ENCODE assay signal across 8 mouse cellular contexts in the genomic region with DNA sequence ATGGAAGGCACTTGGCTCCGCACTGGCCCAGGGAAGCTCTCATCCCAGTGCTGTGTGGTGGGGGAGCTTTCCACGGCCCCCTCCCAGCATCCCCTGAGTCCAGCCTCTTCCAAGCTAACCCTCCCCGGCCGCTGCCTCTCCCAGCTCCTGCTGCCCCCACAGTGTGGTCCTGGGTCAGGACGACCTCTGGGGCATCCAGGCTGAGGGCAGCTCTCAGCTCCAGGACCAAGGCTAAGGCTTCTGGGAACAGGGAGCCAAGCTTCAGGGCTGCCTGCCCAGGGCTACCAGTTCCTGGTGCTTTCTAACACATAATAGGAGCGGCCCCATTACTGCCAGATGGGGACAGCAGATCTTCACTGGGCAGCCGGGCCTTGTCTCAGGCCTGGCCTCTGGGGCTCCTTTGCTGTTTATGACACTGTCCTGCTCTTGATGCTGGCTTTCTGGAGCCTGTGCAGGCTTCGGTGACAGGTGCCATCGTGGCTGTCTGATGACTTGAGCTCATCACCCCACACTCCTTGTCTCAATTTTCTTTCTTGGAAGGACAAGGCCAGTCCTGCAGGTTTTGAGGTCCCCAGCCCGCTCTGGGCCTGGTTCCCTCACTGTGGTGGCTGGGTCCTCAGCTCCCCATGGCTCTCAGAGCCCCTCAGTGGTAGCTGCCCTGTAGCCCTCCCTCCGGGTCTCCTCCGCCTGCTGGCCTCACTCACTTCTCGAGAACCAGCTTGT.
DNase-seq lines count a peak whose midpoint lies in the region; ATAC-seq and TF ChIP-seq lines count a peak whose summit lies in the region.

No protein-coding gene starts in this region.

- no peaks in the 10 kb centered on the region for H3K9me3 ChIP-seq in heart, embryonic 10.5 days
- no peaks in the 10 kb centered on the region for H3K9me3 ChIP-seq in lung, postnatal 0 days (ENCODE audit: low read length)

- no peaks in the 10 kb centered on the region for H3K36me3 ChIP-seq in heart, embryonic 10.5 days
- H3K36me3 ChIP-seq in lung, postnatal 0 days (ENCODE audit: insufficient read depth, low read length), result no peaks in the 10 kb centered on the region

- H3K4me3 ChIP-seq in heart, embryonic 10.5 days, result no peak overlapping the region
- H3K4me3 ChIP-seq in lung, postnatal 0 days (ENCODE audit: low read depth, low read length), result no peak overlapping the region
- H3K4me3 ChIP-seq in brown adipose tissue, adult 24 weeks (ENCODE audit: insufficient read depth, low read depth, low read length), result no peak overlapping the region

- DNase-seq in heart, embryonic 10.5 days (ENCODE audit: low spot score), result no peak
- DNase-seq in heart, postnatal 25 days (ENCODE audit: low spot score), result no peak
- DNase-seq in lung, postnatal 0 days (ENCODE audit: low spot score), result peak; percentile 28
- no peak for DNase-seq in lung, postnatal 25 days (ENCODE audit: low spot score)
- peak; percentile 87 for DNase-seq in skeletal muscle tissue, adult 2 months (ENCODE audit: low read depth, low spot score)
- no peak for DNase-seq in layer of hippocampus, postnatal 14 days (ENCODE audit: low spot score in 2 of 2)
- DNase-seq in right cerebral cortex, adult 18-20 months, result no peak

- TF ChIP-seq CTCF in lung, postnatal 0 days (IDR thresholded peaks at IDR 0.05), result 0 out of 2 replicates have a peak, but pooled peaks have one; percentile 14

- H3K9ac ChIP-seq in lung, postnatal 0 days (replicated peaks; ENCODE audit: low read depth), result no peak overlapping the region

- peak overlapping the region; percentile 67 for H3K27ac ChIP-seq in heart, embryonic 10.5 days
- peak overlapping the region; percentile 29 for H3K27ac ChIP-seq in lung, postnatal 0 days (ENCODE audit: low read length)
- peak overlapping the region; percentile 75 for H3K27ac ChIP-seq in brown adipose tissue, adult 24 weeks (replicated peaks; ENCODE audit: low read depth, low read length)

- ATAC-seq in lung, postnatal 0 days, result no peak

- intact Hi-C loops in heart, postnatal 25 days (cut with DNase I), result loop anchor here (5.0 kb wide), 1 partner anchor 131 kb away; no protein-coding TSS in a partner anchor

- no peaks in the 10 kb centered on the region; the same call in 1 of the 2 replicates for H3K27me3 ChIP-seq in heart, embryonic 10.5 days (ENCODE audit: insufficient read depth, poor library complexity, severe bottlenecking)
- H3K27me3 ChIP-seq in lung, postnatal 0 days (replicated peaks; ENCODE audit: insufficient read depth, low read length), result no peaks in the 10 kb centered on the region

- H3K4me2 ChIP-seq in lung, postnatal 0 days (replicated peaks; ENCODE audit: low read depth, low read length), result no peak overlapping the region

- 68% methylated on average over 13 of the region's 13 CpGs for WGBS in heart, embryonic 10.5 days
- 73% methylated on average over 13 of the region's 13 CpGs for WGBS in lung, postnatal 0 days

- TF ChIP-seq EP300 in lung, postnatal 0 days (IDR thresholded peaks at IDR 0.05), result no peak

- peaks cover 77% of the 10 kb centered on the region for H3K4me1 ChIP-seq in heart, embryonic 10.5 days
- peaks cover 19% of the 10 kb centered on the region; the same call in 1 of the 2 replicates for H3K4me1 ChIP-seq in lung, postnatal 0 days (ENCODE audit: insufficient read depth, low read depth, low read length)
- peaks cover 31% of the 10 kb centered on the region for H3K4me1 ChIP-seq in brown adipose tissue, adult 24 weeks (ENCODE audit: control insufficient read depth, insufficient read depth, insufficient read length, low read length)

Comparison
In these comparisons a context has a peak if more than half of its experiments do, and no peak if none do; other contexts are left out.
1. DNase-seq: peak in lung, postnatal 0 days (single experiment) and skeletal muscle tissue, adult 2 months (single experiment); none in heart, embryonic 10.5 days (single experiment), heart, postnatal 25 days (single experiment), lung, postnatal 25 days (single experiment), layer of hippocampus, postnatal 14 days (0 of 2) and right cerebral cortex, adult 18-20 months (single experiment).
2. Peak in every context shown above with its lines, with median percentiles within 50 percentile points of each other: H3K27ac ChIP-seq.